Mouse (Mus musculus) small intestine, adult 2 months (tissue): ENCODE data around the gene Tex14.

Experiments used
- CTCF ChIP-seq: fragments of 200-500 bp; IDR thresholded peaks from 2 replicates; pipeline ENCODE4 v1.5.1; 2012; ENCODE audit warnings: low read depth, mild to moderate bottlenecking, control low read depth, inconsistent platforms, low read length, moderate library complexity, mixed read lengths; ENCODE audit not compliant: insufficient replicate concordance, insufficient read length; ENCODE audit errors: extremely low read depth
- POLR2A ChIP-seq: fragments of 200-500 bp; IDR thresholded peaks from 2 replicates; pipeline ENCODE4 v1.6.1; 2012; ENCODE audit warnings: low read depth, mild to moderate bottlenecking, control low read depth, inconsistent platforms, low read length, moderate library complexity

DNA sequence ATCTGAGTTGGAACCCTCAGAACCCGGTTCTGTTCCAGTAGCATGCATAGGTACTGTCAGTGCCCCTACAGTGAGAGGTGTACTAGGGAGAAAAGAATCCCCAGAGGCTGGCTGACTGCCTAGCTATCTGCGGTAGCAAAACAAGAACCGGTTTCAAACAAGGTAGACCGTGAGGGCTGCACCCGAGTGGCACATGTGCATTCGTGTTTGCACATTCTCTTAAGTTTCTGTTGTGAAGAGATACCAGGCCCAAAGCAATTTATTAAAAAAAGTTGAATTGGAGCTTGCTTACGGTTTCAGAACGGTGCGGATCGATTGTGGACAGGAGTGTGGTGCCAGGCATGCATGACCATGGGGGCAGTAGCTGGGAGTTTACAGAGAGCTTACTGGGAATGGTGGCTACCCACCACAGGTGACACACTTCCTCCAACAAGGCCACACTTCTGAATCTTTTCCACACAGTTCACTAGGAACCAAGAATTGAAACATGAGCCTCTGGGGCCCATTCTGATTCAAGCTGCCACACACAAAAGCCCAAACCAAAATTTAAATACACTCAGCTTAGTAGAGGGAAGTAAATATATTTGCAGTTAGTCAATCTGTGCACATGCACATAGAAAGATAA lies 35.0 kb downstream of the Tex14 start:
- no peak for TF ChIP-seq POLR2A
- no peak for TF ChIP-seq CTCF
